Mouse (Mus musculus): ENCODE measurements around the gene Wbp4. TPM values are rescaled to one million over a fixed set of nuclear protein-coding genes. Genes with fewer than 3 reads are reported as not detected.

The Wbp4 gene
- polyA plus RNA-seq, 1 experiment from 2014 or later: 45.1 TPM

DNA sequence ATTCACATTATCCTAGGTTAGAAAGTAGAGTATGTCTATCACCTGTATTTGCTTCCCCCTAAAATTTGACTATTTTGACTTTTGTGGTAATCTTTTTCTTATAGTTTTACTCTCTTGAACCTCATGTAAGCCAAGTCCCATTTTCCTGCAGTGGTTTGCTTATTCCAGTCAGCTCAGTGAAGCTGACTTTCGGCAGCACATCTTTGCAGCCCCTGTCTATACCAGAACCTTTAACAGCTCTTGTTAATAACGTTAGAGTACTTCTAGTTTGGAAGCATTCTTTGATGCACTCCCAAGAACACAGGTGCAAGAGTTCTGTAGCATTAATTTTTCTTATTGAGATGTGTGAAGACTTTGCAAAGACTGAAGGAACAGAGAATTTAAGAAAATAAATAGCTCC, 36.8 kb upstream of the Wbp4 start:
- no peaks in the 10 kb centered on the region for H3K36me3 ChIP-seq
- H3K27ac ChIP-seq (replicated peaks): no peak overlapping the region
- no peak overlapping the region for H3K9ac ChIP-seq
- no peaks in the 10 kb centered on the region for H3K4me1 ChIP-seq (replicated peaks)
- H3K9me3 ChIP-seq: no peaks in the 10 kb centered on the region
- no peak overlapping the region for H3K4me2 ChIP-seq
- no peak for ATAC-seq (ENCODE audit: low read depth)
- no peaks in the 10 kb centered on the region for H3K27me3 ChIP-seq
- 85% methylated on average over 2 of the region's 2 CpGs for WGBS
- H3K4me3 ChIP-seq: no peak overlapping the region

- 86% methylated on average over 8 of the region's 8 CpGs for WGBS
- Histone ChIP-seq H3K4me2 (no peak overlapping the region), H3K27ac (replicated peaks) (no peak overlapping the region), H3K9me3 (no peaks in the 10 kb centered on the region), H3K27me3 (no peaks in the 10 kb centered on the region), H3K9ac (no peak overlapping the region), H3K4me1 (replicated peaks) (no peaks in the 10 kb centered on the region), H3K4me3 (no peak overlapping the region), H3K36me3 (no peaks in the 10 kb centered on the region)
- ATAC-seq (ENCODE audit: low read depth): no peak
Measured at GRCm38 (mm10) chr14:79517185-79517740, 35.9 kb upstream of the Wbp4 start.

DNA sequence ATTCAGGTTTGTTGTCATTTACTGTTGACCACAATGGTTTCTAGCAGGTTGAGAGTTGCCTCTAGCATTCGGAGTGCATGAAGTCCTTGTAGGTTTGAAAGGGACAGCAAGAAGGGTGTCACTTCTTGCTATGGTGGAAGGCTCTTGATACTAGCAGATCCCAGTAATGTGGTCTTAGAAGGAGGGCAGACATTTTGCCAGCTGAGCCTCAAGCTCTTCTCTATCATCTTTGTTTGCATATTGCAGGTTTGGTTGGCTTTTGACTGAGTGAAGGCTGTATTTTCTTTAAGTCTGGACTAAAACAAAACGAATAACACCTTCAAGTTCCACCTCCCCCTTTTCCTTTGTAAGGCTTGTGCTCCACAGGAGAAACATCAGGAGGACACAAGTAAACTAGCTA, 35.4 kb upstream of the Wbp4 start:
- H3K36me3 ChIP-seq: no peaks in the 10 kb centered on the region
- 82% methylated on average over 2 of the region's 2 CpGs for WGBS
- H3K9ac ChIP-seq: no peak overlapping the region
- no peaks in the 10 kb centered on the region for H3K4me1 ChIP-seq (replicated peaks)
- no peak overlapping the region for H3K27ac ChIP-seq (replicated peaks)
- H3K9me3 ChIP-seq: no peaks in the 10 kb centered on the region
- no peak for ATAC-seq (ENCODE audit: low read depth)
- H3K4me2 ChIP-seq: no peak overlapping the region
- H3K27me3 ChIP-seq: no peaks in the 10 kb centered on the region
- H3K4me3 ChIP-seq: no peak overlapping the region

DNA sequence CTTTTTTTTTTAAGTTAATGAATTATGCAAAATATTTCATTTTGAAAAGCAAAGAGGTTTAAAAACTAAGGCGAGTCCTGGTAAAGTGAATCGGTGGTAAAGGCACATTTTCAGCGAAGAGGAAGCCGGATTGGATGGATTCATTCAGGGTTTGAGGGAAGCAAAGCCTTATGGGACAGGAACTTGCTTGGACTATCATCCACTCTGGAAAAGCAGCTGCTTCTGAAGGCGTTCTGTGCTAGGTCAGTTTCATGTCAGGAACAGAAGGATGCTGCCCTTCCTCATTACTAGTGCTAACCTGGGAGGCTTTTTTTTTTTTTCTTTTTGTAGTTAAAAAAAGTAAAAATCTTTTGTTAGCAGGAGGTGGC, 34.9 kb upstream of the Wbp4 start:
- WGBS: 89% methylated on average over 5 of the region's 5 CpGs

GRCm38 (mm10) chr14:79515511-79516242, 34.4 kb upstream of the Wbp4 start:
- no peaks in the 10 kb centered on the region for H3K27me3 ChIP-seq
- H3K9ac ChIP-seq: no peak overlapping the region
- no peak overlapping the region for H3K27ac ChIP-seq (replicated peaks)
- H3K4me3 ChIP-seq: no peak overlapping the region
- no peak for ATAC-seq (ENCODE audit: low read depth)
- no peaks in the 10 kb centered on the region for H3K9me3 ChIP-seq
- no peaks in the 10 kb centered on the region for H3K4me1 ChIP-seq (replicated peaks)
- no peak overlapping the region for H3K4me2 ChIP-seq
- 85% methylated on average over 8 of the region's 8 CpGs for WGBS
- no peaks in the 10 kb centered on the region for H3K36me3 ChIP-seq

More for the DNA sequence above, 34.9 kb upstream of the Wbp4 start:
- no peak for ATAC-seq (ENCODE audit: low read depth)
- Histone ChIP-seq H3K4me1 (replicated peaks) (no peaks in the 10 kb centered on the region), H3K9me3 (no peaks in the 10 kb centered on the region), H3K27me3 (no peaks in the 10 kb centered on the region), H3K4me2 (no peak overlapping the region), H3K9ac (no peak overlapping the region), H3K4me3 (no peak overlapping the region), H3K36me3 (no peaks in the 10 kb centered on the region), H3K27ac (replicated peaks) (no peak overlapping the region)

GRCm38 (mm10) chr14:79515100-79515499, 33.8 kb upstream of the Wbp4 start:
- ATAC-seq (ENCODE audit: low read depth): no peak
- Histone ChIP-seq H3K4me1 (replicated peaks) (no peaks in the 10 kb centered on the region), H3K27me3 (no peaks in the 10 kb centered on the region), H3K27ac (replicated peaks) (no peak overlapping the region), H3K4me3 (no peak overlapping the region), H3K4me2 (no peak overlapping the region), H3K9ac (no peak overlapping the region), H3K9me3 (no peaks in the 10 kb centered on the region), H3K36me3 (no peaks in the 10 kb centered on the region)
- WGBS: 87% methylated on average over 8 of the region's 8 CpGs

- 84% methylated on average over 2 of the region's 2 CpGs for WGBS
- ATAC-seq (ENCODE audit: low read depth): no peak
Measured at GRCm38 (mm10) chr14:79513951-79514350, 32.6 kb upstream of the Wbp4 start.

DNA sequence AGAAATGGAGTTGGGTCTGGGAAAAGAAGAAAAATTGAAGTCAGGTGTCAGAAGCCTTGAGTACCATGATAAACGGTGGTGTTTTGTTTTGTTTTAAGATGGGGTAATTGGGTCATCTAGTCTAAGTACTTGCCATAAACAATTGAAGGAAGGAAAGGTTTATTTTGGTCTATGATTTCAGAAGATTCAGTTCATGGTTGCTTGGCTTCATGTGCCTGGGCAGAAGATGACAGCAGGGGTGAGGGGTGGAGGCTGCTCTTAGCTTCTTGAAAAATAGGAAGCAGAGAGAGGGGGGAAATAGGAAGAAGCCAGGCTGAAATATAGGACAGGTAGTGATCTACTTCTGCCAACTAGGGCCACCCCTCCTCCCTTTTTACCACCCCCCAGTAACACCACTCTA, 30.2 kb upstream of the Wbp4 start:
- ATAC-seq (ENCODE audit: low read depth): no peak
- H3K4me2 ChIP-seq: no peak overlapping the region
- H3K9me3 ChIP-seq: no peaks in the 10 kb centered on the region
- no peak overlapping the region for H3K4me3 ChIP-seq
- H3K4me1 ChIP-seq (replicated peaks): no peaks in the 10 kb centered on the region
- H3K9ac ChIP-seq: no peak overlapping the region
- H3K36me3 ChIP-seq: no peaks in the 10 kb centered on the region
- 95% methylated on average over 1 of the region's 1 CpGs for WGBS
- no peaks in the 10 kb centered on the region for H3K27me3 ChIP-seq
- no peak overlapping the region for H3K27ac ChIP-seq (replicated peaks)

More at GRCm38 (mm10) chr14:79513951-79514350, 32.6 kb upstream of the Wbp4 start:
- Histone ChIP-seq H3K27me3 (no peaks in the 10 kb centered on the region), H3K4me2 (no peak overlapping the region), H3K4me3 (no peak overlapping the region), H3K4me1 (replicated peaks) (no peaks in the 10 kb centered on the region), H3K27ac (replicated peaks) (no peak overlapping the region), H3K9me3 (no peaks in the 10 kb centered on the region), H3K36me3 (no peaks in the 10 kb centered on the region), H3K9ac (no peak overlapping the region)

- Histone ChIP-seq H3K4me2 (no peak overlapping the region), H3K36me3 (no peaks in the 10 kb centered on the region), H3K27ac (replicated peaks) (no peak overlapping the region), H3K4me1 (replicated peaks) (peaks cover 3% of the 10 kb centered on the region; the same call in 1 of the 2 replicates), H3K27me3 (no peaks in the 10 kb centered on the region), H3K4me3 (no peak overlapping the region), H3K9ac (no peak overlapping the region), H3K9me3 (no peaks in the 10 kb centered on the region)
- WGBS: 76% methylated on average over 9 of the region's 9 CpGs
- ATAC-seq (ENCODE audit: low read depth): no peak
Measured at GRCm38 (mm10) chr14:79508662-79509305, 27.5 kb upstream of the Wbp4 start.

GRCm38 (mm10) chr14:79507846-79508245, 26.5 kb upstream of the Wbp4 start:
- no peaks in the 10 kb centered on the region for H3K36me3 ChIP-seq
- no peak for ATAC-seq (ENCODE audit: low read depth)
- H3K9me3 ChIP-seq: no peaks in the 10 kb centered on the region
- H3K4me1 ChIP-seq (replicated peaks): peaks cover 8% of the 10 kb centered on the region; the same call in 1 of the 2 replicates
- H3K27me3 ChIP-seq: no peaks in the 10 kb centered on the region
- H3K4me2 ChIP-seq: no peak overlapping the region
- H3K27ac ChIP-seq (replicated peaks): no peak overlapping the region
- WGBS: 88% methylated on average over 1 of the region's 1 CpGs
- H3K4me3 ChIP-seq: no peak overlapping the region
- H3K9ac ChIP-seq: no peak overlapping the region

GRCm38 (mm10) chr14:79506207-79506606, 24.9 kb upstream of the Wbp4 start:
- WGBS: 80% methylated on average over 9 of the region's 9 CpGs
- no peak overlapping the region for H3K9ac ChIP-seq
- no peak for ATAC-seq (ENCODE audit: low read depth)

GRCm38 (mm10) chr14:79504246-79505006, 23.1 kb upstream of the Wbp4 start:
- no peak overlapping the region for H3K4me2 ChIP-seq
- H3K36me3 ChIP-seq: no peaks in the 10 kb centered on the region
- no peak for ATAC-seq (ENCODE audit: low read depth)
- no peak overlapping the region for H3K4me3 ChIP-seq
- H3K27ac ChIP-seq (replicated peaks): no peak overlapping the region
- no peak overlapping the region for H3K9ac ChIP-seq
- H3K9me3 ChIP-seq: no peaks in the 10 kb centered on the region
- H3K4me1 ChIP-seq (replicated peaks): peaks cover 8% of the 10 kb centered on the region; the same call in 1 of the 2 replicates
- no peaks in the 10 kb centered on the region for H3K27me3 ChIP-seq
- WGBS: 97% methylated on average over 7 of the region's 7 CpGs

More at GRCm38 (mm10) chr14:79506207-79506606, 24.9 kb upstream of the Wbp4 start:
- Histone ChIP-seq H3K27ac (replicated peaks) (no peak overlapping the region), H3K9me3 (no peaks in the 10 kb centered on the region), H3K4me3 (no peak overlapping the region), H3K27me3 (no peaks in the 10 kb centered on the region), H3K4me1 (replicated peaks) (peaks cover 8% of the 10 kb centered on the region; the same call in 1 of the 2 replicates), H3K4me2 (no peak overlapping the region), H3K36me3 (no peaks in the 10 kb centered on the region)
